Mouse (Mus musculus): ENCODE measurements around the gene Hist2h2ab.
"Not testable (repeated sequence)": the region's sequence is repeated elsewhere in the genome, so short reads cannot be mapped to it uniquely, and the experiment has no call there.

Hist2h2ab gene

GRCm38 (mm10) chr3:96219661-96220130 is at the start of gene Hist2h2ab, which contains the start of gene Bola1:
Gene Hist2h2ab, plus strand, starts transcription at chr3:96219865.
Gene Bola1, minus strand, starts transcription at chr3:96219709.
- DNase-seq, result peak; percentile 83

DNA sequence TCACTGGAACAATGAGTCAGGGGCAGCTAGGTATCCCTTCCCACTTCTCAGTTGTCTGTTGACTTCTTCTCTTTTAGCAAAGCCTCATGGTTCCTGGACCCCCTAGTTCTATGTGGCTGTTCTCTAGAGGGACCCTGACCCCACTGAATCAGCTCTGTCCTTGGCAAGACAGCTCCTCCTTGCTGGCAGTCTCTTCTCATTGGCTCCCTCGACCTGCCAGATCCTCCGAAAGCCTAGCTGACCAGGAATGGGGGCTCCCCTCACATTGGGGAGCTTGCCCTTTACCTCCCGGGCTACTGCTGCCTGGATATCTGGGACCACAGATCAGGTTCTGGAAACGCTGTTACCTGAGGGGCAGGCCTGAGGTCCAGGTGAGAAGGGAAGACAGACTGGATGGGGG is 49.4 kb upstream of the Hist2h2ab start:
- DNase-seq, result no peak

DNA sequence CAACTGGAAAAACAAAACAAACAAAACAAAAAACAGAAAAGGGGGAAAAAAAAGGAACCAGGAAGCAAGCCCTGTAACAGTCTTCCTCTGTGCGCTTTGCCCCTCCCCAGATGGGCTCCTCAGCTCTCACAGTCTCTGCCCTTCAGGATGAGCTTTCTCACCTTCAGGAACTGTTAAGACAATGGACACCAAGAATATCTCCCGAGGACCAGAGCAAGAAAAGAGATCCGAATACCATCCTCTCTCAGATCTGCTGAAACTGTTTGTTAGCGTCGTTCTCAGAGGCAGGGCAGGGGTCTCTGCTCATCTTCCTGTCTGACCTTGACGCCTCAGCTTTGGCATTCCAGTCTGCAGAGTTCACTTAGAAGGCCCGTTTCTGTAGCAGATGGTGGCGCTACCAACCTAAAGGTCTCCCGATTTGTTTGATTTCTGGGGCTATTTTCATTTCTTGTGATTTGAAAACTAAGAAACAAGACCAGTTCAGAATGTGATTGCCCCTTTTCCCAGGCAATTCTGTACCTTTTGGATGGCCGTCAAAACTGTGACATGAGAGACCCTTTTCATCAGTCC is 48.6 kb upstream of the Hist2h2ab start:
- peak; percentile 47 for DNase-seq

GRCm38 (mm10) chr3:96171583-96172196 is 48.0 kb upstream of the Hist2h2ab start:
- no peak for DNase-seq

- DNase-seq, result peak; percentile 86
Observed at GRCm38 (mm10) chr3:96172197-96173178, 47.2 kb upstream of the Hist2h2ab start, which contains the start of gene Sf3b4. Gene Sf3b4, plus strand, starts transcription at chr3:96172332.

GRCm38 (mm10) chr3:96173185-96173584 is 46.5 kb upstream of the Hist2h2ab start:
- no peak for DNase-seq

DNA sequence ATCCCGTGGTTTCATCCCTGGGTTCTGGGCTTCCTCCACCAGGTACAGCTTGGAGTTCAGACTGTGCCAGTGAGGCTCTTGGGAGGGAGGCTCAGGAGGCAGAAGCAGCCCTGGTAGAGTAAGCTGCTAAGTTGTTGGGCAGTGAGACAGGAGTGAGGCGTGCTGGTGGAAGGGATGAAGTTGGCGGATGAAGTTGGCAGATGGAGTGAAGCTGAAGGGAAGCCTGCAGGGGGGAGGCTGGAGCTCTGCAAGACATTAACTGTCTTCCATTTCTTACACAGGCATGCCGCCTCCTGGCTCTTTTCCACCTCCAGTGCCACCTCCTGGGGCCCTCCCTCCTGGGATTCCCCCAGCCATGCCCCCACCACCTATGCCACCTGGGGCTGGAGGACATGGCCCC is 45.6 kb upstream of the Hist2h2ab start:
- DNase-seq, result not testable (repeated sequence)

DNA sequence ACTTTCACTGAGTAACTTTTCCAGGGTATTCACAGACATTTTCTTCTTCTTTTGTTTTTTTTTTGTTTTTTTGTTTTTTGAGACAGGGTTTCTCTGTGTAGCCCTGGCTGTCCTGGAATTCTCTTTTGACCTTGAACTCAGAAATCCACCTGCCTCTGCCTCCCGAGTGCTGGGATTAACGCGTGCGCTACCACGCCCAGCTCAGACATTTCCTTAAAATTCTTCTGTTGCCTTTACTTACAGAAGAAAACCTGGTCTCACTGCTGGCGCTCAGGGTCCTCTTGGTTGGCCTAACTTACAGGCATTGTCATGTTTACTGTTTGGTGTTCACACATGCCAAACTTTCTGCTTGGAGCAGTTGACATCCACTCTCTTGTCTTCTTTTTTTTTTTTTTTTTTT is 44.4 kb upstream of the Hist2h2ab start:
- DNase-seq, result no peak

DNA sequence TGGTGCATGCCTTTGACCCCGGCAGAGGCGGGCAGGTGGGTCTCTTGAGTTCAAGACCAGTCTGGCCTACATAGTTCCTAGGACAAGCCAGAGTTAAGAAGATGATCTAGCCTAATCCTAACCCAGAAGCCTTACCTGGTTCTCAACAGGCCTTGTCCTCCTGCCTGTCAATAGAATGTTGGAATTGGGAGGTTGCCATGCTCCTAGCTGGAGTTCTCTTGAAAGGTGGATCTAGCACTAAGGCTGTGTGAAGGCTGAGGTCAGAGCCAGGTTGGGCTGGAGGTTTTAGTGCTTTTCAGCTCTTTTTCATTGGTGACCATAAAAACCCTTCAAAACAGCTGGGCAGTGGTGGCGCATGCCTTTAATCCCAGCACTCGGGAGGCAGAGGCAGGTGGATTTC is 41.2 kb upstream of the Hist2h2ab start:
- DNase-seq, result no peak

DNA sequence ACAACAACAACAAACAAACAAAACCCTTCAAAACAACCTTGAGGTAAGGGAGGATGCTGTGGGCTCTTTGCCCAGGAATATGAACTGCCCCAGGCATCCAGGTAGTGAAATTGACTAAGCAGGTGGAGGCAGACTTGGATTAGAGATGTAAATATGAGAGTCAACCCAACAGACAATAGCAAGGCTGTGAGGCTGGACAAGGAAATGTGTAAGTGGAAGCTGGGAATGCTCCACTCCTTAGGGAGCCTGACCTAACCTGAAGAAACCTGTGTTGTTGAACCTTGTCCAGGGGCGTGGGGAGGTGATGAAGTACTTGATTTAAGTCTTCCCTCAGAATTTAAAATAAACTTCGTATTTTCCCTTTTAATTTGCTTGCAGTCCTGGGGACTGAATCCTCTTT is 40.8 kb upstream of the Hist2h2ab start:
- no peak for DNase-seq

GRCm38 (mm10) chr3:96179531-96179930 is 40.1 kb upstream of the Hist2h2ab start:
- no peak for DNase-seq

DNA sequence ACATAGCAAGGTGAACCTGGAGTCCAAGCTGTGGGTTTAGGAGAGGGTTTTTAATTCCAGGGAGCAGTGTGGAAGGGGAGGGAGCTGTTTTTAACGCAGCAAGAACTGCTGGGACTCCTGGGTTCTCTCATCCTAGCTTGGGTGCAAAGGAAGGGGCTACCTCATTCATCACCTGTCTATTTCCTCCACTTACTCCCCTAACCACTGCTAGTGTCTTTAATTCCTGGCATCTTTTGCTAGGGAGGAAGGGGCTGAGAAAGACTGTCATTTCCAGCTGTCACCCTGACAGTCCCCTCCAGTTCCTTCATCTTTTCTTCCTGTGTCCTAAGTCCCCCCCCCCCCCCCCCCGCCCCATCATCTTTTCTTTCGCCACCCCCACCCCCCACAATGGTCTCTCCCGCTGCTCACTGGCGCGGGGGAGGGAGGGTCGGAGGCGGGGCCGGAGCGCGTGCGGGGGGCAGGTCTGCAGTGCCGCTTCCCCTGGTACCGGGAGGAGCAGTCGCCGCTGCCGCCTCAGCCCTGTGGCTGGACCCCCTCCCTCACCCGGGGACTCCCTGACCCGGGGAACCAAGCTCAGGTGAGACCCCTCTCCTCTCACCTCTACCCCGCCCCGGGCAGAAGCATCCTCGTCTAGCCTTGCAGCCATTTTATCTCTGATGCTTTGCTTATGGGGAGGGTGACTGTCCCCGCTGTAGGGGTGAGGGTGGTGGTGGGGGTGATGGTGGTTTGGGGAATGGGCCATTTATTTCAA is 38.8 kb upstream of the Hist2h2ab start, which contains the start of gene Sv2a:
TSS of gene Sv2a (plus strand) at position 425 of the 751 bp plus-strand sequence.
- DNase-seq, result peak; percentile 77

DNA sequence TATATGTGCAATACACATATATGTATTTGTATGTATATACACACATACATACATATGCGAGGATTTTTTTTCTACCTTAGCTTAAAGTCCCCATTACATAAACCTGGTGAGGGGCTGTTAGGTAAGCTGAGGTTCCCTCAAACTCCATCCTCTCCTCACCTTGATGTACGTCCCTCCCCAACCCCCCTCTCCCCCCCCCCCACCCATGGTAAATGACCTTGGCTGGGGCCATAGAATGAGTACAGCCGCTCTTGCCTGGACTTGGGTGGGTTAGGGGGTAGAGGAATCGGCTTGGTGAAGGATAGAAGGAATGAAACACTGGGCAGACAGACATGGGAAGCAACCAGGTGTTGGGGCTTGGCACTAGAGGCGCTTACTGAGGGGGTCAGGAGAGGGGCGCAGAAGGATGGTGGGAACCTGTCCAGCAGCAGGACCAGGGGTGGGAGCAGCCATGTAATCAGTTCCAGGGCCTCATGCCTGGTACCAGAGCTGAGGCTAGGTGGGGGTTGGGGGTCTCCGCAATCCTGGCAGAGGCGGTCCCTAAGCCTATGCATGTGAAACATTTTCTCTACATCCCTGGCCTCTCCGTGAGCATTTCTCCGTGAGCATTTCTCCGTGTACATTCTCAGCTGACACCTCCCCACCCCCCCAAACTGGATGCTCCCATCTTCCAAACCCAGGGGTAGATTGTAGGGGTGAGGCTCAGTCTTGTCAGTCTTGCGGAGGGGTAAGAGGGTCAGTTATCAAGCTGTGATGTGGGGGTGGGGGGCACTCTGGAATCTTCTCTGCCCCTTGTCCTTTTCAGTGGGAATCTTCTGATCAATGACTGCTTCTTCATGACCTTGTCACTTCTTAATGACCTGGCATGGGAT is 37.9 kb upstream of the Hist2h2ab start:
- DNase-seq, result no peak

DNA sequence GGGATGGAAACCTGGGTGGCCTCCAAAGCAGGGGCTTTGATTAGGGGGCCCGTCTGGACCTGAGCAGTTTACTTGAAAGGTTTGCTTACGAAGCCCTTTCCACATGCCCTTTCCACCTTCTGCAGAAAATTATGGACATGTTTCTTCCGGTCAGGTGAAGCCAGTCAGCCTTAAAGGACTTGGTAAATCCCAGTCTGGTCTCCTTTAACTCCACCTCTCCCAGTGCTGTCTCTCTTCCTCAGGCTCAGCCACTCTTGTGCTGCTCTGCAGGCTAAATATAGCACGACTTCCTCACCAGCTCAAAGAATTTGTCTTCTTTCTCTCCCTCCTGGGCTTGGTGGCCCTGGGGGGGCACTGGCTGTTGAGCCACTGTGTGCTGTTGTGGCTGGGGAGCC is 37.3 kb upstream of the Hist2h2ab start:
- DNase-seq, result no peak

DNA sequence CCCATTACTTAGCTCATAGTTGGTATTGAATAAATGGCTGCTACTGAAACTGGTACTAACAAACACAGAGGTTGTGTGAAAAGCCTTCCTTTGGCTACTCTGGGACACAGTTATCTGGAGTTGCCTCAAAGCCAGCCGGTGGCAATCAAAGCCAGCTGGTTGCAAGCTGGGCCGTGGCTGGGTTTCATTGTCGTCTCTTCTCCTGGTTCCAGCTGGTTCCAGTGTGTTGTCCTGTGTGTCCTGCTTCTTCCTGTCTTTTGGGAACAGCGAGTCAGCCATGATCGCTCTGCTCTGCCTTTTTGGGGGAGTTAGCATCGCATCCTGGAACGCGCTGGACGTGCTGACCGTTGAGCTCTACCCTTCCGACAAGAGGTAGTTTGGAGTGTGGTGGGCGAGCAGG is 26.7 kb upstream of the Hist2h2ab start:
- no peak for DNase-seq

DNA sequence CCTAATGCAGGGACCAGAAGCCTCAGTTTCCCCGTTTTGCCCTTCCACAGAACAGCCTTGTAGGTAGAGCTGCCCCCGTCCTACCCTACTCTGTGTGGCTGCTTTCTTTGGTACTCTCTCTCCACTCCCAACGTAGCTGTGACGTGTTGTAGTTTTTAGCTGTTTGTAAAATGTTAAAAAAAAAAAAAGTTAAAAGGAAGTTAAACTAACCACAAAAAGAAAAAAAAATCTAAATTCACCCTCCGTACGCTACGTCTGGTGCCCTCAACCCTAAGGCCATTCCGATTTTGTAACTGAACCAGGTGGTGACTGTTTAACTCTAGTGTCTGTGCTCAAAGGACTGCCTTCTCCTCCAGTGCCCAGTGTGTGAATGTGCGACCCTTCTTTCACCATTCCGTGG is 24.7 kb upstream of the Hist2h2ab start:
- DNase-seq, result peak; percentile 17

- peak; percentile 60 for DNase-seq
Observed at GRCm38 (mm10) chr3:96195616-96196313, 23.9 kb upstream of the Hist2h2ab start.

DNA sequence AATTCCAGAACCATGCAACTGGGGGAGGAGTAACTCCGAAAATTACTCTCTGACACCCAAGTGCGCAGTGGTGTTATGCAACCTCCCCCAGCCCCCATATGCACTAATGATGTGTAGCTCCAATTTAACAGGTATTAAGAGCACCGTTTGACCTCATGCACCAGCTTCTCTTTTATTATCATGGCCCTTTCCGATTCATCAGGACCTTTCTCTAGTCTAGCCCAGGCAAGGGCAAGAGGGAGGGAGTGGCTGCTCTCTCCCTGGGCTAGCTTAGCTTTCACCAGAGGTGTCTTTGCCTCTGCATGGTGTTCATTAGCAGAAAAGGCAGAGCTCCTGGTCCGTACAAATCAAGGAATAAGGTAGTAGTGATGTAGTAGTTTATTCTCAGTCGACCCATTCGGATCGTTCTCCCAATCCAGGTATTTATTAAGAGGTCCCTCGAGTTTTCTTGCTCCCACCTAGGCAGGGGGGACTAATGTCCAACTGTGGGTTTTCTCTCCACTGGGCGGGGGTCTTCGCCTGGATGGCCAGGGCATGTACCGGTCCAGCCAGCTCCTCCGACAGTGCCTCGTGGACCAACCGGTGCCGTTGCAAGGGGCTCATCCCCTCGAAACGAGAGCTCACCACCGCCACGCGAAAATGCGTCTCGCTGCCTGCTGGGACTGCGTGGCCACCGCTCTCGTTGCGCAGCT is 23.1 kb upstream of the Hist2h2ab start:
- peak; percentile 20 for DNase-seq

GRCm38 (mm10) chr3:96197129-96197749 is 22.4 kb upstream of the Hist2h2ab start:
- DNase-seq, result peak; percentile 81

DNA sequence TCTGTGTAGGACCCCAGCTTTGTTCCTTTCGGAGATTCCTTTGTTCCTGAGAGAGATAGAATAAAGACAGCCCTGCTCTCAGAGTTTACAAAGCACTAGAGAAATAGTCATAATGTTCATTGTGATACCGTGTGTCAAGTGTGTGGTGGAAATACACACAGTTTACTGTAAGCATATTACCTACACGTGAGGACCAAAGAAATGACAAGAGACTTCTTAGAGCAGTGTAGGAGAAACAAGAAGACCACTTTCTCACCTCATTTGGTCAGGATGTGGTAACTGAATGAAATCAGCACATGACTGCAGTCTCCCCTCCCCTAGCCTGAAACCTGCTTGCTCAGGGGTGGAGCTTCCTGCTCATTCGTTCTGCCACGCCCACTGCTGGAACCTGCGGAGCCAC is 21.5 kb upstream of the Hist2h2ab start:
- peak; percentile 31 for DNase-seq

All from thymus, postnatal 4 days (tissue).